Mouse (Mus musculus) c-Kit-positive CD71-positive TER-119-negative erythroid progenitor cells, embryonic 14.5 days (primary cell): ENCODE measurements at regions not wholly inside any gene's neighbourhood (a gene's known extent, or its start where the extent isn't known, plus 50 kb on each side); places are given as distances from the start of the nearest gene placed in this dataset.

Experiments used
- DNase-seq: peaks from one replicate; pipeline ENCODE4 v3.0.0-alpha.2; 2013; ENCODE audit warnings: low read depth

DNA sequence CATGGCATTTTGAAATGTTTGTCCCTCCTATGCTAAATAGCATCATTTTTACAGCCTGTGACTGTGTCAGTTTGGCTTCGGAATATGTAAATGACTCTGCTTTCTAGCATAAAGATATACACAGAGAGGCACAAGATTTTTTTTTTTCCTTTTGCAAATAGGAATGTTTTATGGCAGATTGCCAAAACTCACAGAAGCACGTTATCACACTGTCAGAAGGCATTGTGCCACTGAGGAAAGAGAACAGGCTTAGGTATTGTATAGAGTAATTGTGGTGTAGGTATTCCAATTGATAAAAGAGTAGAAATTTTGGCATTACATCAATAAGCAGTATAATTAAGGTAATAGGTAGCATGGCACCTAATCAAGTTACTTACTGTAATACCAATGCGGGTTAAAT lies 988.5 kb upstream of the Tenm2 start:
- no peak for DNase-seq

DNA sequence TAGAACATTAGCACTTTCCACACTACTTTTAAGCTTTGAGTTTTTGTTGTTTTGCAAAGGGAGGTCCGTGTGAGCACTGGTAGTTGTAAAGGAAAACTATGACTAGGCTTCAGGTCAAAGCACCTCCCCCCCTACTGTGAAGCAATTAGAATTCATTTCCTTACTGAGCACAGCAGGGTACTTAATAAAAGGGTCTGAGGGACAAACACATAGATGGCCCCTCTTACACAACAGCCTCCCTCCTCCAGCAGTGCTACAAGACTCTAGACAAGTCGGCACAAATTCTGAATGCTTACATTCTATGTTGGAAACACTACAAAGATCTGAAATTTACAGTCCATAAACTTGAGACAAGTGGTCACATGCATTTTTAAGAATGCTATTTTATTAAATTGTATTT lies 967.6 kb upstream of the Tenm2 start:
- no peak for DNase-seq

DNA sequence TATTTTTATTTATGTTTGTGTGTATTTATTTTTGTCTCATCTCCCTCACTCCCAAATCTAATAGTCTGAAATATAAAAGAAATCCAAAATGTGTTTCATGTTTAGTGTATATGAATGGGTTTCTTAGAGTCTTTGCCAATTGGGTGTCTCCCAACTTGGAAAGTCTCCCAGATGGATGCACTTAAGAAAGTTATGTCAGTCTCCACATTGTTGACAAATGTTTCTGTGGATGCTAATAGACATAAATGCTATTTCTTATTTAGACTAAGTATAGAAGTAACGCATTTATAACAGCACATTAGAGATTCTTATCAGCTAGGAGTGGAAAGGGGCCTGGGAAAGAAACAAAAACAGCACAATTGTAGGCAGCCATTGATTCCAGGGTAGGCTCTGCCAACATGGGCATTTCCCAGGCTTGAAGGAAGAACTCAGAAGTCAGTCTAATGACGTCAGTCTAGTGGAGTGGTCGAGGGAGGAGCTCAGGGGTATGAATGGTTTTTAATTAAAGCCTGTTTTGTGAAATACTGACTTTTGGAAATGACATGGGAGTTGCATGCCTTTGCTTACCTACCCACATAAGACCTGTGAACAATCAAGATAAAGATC lies 965.5 kb upstream of the Tenm2 start:
- no peak for DNase-seq

DNA sequence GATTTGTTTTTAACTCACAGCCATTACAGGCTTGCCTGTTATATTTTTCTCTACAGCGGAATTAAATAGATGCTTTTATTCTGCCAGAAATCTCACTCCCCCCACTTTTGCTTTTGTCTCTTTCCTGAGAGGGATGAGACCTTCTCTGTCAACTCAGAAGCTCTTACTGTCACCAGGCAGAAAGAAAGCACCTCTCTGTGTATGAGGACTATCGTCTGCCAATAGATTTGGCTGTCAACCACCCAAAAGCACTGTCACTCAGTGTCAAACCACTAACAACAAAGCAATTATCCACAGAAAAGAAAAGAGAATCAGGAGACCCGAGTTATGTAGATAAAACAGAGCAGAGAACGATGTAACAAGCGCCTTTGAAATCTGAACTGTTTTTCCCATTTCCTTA lies 958.0 kb upstream of the Tenm2 start:
- no peak for DNase-seq

- DNase-seq: no peak
These were observed 956.3 kb upstream of the Tenm2 start for GRCm38 (mm10) chr11:38191895-38192547.

DNA sequence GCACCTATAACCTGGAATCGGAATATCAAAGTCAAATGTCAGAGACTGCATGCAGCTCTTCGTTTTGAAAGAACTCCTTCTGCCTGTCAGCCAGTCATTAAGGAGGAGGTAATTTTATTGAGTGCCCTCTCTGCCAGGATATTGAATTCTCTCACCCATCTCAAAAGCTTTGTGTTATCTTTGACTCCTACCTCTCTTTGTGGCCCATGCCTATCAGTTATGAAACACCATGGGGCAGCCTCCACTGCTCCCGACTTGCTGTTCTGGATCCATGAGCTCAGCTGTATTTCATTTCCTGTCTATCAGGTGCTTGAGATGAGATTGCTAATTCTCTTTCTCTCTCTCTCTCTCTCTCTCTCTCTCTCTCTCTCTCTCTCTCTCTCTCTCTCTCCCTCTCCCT lies 955.7 kb upstream of the Tenm2 start:
- no peak for DNase-seq

- no peak for DNase-seq
These were observed 935.0 kb upstream of the Tenm2 start for GRCm38 (mm10) chr11:38170721-38171120.

GRCm38 (mm10) chr11:38158310-38158709 lies 922.5 kb upstream of the Tenm2 start:
- no peak for DNase-seq

- no peak for DNase-seq
These were observed 921.2 kb upstream of the Tenm2 start for GRCm38 (mm10) chr11:38156944-38157343.

GRCm38 (mm10) chr11:38155706-38156105 lies 919.9 kb upstream of the Tenm2 start:
- DNase-seq: no peak

- DNase-seq: no peak
These were observed 907.7 kb upstream of the Tenm2 start for GRCm38 (mm10) chr11:38143436-38143835.

- DNase-seq: no peak
These were observed 893.1 kb upstream of the Tenm2 start for GRCm38 (mm10) chr11:38128851-38129250.

DNA sequence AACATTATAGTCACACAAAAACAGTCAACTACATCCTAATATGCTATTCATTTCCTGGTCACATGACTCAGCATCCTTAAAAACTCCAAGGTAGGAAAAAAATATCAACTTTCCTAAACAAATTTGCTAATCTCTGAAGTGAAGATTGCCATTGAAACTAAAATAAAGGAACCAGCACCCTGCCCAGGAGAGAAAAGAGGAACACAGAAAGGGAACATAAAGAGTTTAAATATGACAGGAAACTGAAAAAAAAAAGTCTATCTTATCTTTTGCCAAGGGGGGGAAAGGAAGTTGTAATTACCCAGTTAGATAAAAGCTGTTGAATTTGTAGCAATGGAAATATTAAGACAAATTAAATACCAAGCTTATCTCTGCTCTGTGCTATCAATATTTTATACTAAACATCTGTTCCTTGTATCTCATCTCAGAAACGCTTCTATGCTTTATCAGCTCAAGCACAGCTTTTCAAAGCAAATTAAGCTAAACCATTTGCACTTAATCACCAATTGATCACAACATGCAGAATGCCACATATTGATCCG lies 888.1 kb upstream of the Tenm2 start:
- DNase-seq: no peak

- no peak for DNase-seq
These were observed 886.7 kb upstream of the Tenm2 start for GRCm38 (mm10) chr11:38122474-38122873.

DNA sequence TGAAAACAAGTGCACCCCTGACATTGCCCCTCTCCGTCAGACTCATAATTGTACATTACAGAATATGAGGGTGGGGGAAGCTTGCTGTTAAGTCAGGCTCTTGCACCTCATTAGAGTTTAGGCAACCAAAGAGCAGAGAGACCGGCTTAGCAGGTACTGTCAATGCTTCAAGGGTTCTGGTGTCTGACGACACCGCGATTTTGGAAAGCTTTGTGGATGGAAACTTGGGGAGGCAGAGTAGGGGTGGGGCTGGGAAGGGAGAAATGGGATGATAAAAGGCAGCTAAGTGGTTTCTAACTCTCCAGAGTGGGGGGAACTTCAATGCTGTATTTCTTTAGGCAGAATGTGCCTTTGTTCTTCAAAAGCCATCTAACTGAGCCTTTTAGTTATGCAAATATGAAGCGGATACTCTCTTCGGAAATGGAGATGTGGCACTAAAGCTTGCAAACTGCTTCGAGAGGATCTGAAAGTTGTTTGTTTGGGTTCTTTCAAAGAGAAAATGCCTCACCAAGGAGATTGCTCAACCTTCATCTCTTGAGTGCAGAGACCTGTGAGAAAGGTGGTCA lies 885.4 kb upstream of the Tenm2 start:
- no peak for DNase-seq

- no peak for DNase-seq
These were observed 882.0 kb upstream of the Tenm2 start for GRCm38 (mm10) chr11:38117741-38118140.

GRCm38 (mm10) chr11:38092202-38092601 lies 856.4 kb upstream of the Tenm2 start:
- no peak for DNase-seq

GRCm38 (mm10) chr11:38075171-38075732 lies 839.5 kb upstream of the Tenm2 start:
- DNase-seq: no peak

- DNase-seq: no peak
These were observed 833.9 kb upstream of the Tenm2 start for GRCm38 (mm10) chr11:38069635-38070034.

DNA sequence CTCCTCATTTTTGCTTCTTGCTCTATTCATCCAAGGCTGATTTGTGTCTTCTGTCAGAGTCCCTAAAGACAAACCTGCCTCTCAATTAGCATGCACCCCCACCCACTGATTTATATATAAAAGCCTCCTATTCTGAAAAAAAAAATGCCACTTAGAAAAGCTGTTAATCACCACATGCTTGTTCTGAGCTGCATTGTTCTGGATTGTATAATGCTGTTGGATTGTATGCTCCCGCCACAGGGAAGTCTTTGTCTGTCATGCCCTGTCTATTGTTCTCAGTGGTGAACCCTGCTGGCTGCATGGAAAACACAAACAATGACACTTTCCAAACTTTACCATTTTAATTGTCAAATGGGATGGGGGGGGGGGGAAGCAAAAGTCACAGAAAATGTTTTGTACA lies 831.9 kb upstream of the Tenm2 start:
- DNase-seq: no peak

DNA sequence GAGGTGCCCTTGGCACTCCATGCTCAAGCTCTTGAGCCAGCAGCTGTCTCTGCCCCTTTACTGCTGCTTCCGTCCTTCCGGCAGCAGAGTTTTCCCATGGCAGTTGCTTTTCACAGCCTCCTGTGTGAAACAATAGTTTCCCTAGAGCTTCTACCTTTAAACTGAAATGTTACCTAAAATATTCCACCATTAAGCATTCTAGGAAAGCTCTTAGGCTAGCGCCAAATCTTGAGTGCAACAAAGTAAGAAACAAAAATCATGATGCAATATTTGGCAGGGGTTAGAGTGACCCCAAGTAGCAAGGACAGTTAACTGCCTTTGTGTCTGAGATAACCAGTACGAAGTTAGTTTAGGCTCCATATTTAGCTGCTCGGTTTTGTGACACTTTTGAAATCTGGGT lies 830.3 kb upstream of the Tenm2 start:
- DNase-seq: no peak

DNA sequence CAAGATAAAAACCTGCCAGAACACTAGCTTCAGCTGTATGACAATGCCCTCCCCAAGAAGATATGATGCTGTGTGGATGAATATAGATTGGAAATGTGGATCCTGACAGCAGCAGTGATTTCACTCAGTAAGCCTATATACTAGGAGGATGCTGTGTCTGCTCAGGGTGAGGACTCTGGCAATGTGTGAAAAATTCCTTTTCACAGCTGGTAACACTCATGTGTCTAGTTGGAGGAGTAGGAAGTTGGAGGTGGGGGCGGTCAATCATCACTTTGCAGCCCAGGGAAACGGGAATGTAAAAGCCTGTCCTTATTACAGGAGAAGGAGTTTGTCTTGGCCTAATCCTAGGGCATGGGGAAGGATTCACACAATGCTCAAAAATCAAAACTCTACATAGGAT lies 824.3 kb upstream of the Tenm2 start:
- no peak for DNase-seq

DNA sequence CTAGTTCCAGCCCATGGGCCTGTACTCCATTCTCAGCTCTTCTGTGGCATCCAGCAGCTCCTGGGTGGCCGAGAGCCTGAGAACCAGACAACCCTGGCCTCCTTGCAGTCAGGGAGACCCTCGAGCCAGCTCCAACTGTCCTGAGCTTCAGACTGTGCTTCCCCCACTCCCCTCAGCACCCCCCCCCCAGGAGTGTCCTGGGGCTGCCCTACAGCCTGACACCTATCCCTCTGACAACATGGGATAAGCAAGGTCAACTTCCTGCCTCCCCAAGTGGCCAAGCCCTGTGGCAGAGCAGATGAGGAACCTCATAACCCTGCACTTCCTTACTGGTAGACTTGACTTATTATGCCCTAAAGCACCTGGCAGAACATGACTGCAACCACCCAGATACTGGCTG lies 823.1 kb upstream of the Tenm2 start:
- no peak for DNase-seq
